Mouse (Mus musculus) thymus, postnatal 25 days (tissue): ENCODE data around the gene Cep170b.

Source experiments
- DNase-seq: peaks from one replicate; pipeline ENCODE4 v3.0.0; 2022

Gene Cep170b

DNA sequence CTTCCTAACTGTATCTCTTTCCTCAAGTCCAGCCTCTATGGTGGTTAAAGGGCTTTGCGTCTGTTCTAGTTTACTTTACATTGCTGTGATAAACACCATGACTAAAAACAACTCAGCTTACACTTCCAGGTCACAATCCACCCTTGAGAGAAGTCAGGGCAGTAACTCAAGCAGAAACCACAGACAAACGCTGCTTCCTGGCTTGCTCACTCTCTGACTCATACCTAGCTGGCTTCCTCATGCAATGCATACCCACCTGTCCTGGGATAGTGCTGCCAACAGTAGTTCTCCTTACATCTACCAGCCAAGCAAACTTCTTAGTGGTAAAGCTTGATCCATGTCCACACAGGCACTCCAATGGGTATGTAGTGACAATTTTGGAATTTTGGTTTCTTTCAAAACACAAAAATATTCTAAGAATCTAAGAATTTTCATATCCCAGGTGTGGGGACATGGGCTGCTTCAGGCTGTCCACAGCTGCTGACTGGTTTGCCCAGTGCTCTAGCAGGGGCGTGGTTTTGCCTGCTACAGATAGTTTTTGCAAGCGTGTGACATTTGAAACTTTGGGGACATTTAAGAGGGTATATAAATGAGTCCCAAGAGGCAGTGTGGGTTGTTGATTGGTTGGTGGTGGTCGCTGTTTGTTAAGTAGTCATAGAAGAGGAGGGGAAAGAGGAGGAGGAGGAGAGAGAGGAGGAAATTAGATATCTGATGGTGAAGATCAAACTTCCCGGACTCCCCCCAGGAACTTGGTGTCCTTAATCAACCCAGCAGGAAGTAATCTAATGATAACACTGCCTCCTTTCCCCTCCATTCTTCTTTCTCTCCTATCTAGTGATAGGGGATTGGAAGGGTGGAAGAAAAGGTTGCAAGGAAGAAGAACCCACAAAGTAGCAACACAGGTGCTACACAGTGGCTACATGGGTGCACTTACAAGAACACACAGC lies 17.6 kb upstream of the Cep170b start:
- DNase-seq, result no peak

DNA sequence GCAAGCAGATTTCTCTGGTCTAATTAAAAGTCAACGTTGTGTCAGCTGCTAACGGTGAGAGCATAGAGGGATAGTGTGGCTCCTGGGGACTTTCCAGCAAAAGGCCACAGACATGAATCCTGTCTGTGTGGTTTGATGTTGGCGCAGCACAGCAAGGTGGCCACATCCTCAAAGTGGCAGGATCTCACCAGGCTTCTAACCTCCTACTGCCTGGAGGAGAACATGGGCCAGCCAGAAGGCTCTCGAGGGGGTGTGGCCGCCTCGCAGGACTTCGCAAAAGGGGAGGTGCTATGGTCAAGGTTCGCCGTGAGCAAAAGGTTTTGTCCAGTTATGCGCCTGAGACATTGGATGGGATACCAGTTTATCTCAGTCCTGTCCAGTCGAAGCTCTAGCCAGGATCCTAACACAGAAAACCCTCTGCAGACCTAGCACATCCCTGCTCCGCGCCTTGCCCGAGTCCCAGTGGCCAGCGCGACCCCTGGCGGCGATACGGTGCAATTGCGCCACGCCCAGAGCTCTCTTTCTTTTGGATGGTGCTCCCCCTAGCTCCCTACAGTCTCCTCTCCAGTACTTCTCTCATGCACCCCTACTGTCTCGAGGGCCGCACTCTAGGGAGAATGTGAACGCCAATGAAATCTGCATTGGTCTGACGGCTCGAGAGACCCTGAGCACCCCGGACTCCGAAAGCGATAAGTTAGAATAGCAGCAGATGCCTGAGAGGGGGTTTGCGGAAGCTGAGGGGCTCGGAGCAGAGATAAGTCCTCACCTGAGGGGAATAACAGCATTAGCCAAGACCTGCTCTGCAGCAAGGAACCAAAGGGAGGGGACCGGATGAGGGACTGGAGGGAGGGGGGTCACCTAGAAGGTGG lies 13.3 kb upstream of the Cep170b start:
- peak; percentile 90 for DNase-seq

DNA sequence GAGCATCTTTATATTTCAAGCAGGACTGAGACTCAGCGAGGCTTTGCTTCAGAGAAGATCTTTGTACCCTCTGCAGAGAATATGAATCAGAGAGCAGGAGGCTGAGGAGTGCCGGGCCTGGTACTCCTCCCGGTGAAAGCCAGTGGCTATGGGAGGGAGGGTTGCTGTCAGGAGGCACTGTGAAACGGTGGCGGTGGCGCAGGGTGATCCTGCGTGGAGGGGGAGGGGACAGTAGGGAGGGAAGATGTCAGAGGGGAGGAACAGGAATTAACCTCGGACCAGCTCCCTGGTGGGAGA lies 12.7 kb upstream of the Cep170b start:
- DNase-seq, result no peak

DNA sequence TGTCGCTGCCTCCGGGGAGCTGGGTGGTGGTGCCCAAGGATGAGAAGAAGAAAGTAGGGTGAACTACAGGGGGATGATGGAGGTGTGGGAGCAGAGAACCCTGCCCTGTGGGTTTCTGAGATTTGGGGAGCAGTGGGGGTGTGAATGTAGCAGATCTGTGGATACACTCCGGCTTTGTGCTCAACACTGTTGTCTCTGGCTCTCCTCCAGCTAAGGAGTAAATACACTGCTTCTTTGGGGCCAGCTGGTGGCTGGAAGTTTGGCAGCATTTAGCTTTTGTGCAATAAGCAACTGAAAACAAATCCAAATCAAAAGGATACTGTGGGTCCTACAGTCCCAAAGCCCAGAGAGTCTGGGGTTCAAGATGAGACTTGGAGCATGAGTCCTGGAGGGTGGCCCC lies 6.3 kb upstream of the Cep170b start:
- no peak for DNase-seq

DNA sequence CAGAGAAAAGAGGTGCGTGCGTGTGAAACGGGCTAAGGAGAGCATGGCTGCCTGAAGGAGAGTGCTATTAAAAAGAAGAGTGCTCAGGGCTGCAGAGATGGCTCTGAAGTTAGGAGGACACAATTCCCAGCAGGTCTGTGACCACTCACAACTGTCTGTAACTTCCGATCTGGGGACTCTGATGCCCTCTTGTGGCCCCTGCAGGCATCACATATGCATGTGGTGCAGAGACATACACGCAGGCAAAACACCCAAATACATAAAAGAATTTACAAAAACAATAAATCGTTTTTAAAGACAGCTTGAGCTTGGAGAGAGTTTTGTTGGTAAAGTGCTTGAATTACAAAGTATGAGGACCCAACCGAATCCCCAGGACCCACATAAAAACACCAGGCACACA lies 3.1 kb upstream of the Cep170b start:
- DNase-seq, result peak; percentile 70

DNA sequence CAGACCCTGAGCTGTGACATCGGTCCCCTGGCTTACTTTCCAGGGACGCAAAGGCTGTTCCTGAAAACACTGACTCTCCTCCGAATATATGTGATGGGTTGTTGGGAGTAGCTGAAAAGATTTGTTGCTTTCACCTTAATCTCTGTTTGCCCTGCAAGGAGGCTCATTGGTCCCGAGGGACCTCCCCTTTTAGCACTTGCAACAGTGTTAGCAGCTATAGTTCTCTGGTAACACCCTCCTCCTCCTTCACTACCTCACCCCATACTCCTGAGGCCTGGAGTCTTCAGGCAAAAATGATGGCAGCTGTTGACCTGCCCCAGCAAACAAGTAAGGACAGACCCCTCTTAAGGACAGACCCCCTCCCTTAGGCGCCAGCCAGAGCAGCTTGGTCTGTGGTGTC lies 1.3 kb upstream of the Cep170b start:
- DNase-seq, result no peak

DNA sequence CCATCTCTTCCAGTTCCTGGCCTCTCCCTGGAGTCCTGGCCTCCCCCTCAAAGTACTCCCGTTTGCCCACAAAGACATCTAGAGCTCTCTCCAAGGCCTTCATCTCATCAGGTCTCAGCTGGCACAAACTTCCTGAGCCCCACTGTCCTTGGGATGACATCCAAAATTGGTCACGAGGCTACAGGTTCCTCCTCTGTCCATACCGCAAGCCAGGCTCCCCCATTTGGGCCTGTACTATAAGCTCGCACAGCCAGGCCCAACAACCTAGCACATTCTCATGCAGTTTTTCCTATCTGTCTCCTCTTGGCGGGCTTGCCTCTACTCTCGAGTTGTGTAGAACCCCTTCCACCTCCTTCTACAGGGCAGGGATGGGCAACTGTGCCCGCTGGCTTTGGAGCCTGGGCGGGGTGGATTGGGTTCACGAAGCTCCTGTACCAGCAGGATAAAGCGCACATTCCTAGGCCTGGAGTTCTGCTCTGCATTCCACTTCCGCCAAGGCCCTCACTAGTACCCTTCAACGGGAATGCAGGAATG lies 702 bp downstream of the Cep170b start:
- DNase-seq, result no peak

DNA sequence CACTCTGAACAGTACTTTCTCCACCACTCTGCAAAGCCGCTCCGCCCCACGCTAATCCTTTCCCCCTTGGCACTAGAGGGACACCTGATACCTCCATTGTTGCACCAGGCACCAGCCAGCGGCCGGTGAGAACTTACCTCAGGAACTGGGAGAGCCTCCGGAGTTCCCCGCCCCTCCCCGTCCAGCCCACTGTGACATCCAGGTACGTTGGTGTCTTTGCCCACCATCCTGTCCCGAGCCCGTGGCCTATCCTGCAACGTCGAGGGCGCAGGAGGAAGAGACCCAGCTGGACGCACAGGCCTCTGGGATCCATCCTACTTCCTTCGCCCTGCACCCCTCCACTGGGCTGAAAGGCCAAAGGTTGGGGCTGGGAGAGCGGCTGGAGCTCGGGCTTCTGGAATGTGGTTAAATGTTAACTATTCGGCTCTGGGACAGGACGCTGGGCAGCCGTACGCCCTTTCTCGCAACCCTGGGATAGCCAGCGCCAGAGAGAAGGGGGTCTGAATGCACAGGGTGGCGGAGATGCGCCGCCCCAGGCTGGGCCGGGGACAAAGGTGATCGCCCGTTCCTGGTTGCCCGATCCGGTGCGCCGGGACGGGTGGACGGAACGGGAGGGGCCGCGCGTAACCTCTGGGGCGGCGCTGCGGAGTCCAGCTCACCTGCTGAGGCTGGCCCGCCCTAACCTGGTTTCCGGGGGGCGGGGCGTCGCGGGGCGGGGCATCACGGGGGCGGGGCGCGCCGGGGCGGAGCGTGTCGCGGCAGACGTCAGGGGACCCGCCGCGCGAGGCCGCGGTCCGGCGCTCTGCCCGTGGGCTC lies 1.4 kb downstream of the Cep170b start:
- peak; percentile 54 for DNase-seq

DNA sequence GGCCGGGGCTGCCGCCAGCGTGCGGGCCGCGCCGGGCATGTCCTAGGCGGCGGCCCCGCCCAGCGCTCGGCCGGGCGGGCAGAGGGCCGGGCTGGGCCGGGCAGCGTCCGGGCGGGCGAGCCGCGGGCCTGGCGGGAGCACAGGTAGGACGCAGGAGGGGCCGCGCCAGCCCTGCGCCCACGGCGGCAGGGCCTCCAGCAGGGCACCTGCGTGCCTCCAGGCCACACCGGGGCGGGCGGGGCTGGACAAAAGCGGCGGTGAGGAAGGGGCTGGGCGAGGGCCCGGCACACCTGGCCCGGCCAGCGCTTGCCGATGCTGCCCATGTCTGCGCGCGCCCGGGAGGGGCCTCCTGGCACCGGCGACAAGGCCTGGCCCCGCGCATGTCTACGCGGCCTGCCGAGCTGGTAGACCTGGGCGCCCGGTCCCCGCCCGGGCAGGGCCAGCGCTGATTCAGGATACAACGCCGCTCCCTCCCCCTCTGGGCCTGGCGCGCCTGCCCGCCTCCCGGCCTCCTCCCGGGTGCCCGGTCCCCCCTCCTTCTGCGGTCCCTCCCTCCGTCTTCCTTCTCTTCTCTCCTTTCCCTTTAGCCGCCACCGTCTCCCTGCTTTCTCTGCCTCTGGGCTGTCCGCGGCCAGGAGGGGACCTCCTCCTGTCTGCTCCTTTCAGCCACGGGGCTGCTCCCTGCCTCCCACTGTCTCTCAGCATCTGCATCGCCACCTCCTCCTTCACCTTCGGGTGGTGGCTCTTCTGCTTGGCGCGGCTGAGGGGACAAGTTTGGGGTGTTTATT lies 2.2 kb downstream of the Cep170b start:
- peak; percentile 28 for DNase-seq

DNA sequence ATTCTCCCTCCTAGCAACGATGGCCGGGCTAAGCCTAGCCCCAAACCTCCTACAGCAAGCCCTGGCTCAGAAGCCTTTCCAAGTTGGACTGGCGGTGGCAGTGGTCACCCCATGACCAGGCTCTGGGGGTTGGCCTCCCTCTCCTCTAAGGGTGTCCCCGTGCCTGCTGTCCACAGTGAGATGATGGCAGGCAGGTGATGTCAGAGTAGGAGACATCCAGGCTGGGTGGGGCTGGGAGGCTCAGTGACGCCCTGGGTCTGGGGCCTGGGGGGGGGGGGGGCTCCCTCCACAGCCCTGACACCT lies 2.7 kb downstream of the Cep170b start:
- DNase-seq, result no peak

DNA sequence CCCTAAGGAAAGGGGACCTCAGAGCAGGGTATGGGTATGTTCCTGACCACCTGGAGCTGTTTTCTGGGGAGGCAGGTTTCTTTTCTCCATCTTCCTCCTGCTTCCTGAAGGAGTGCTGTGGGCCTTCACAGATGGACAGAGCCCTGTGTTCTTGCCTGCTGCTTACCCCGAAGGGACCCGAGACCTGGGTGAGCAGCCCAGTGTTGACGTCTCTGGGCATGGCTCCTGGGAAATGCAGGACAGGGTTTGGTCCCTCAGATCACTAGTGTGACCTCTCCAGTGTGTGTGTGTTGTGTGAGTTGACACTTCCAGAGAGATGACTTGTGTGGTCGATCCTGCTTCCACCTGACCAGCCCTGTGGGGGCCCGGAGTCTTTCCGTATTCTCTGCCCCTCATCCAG lies 3.2 kb downstream of the Cep170b start:
- DNase-seq, result no peak

DNA sequence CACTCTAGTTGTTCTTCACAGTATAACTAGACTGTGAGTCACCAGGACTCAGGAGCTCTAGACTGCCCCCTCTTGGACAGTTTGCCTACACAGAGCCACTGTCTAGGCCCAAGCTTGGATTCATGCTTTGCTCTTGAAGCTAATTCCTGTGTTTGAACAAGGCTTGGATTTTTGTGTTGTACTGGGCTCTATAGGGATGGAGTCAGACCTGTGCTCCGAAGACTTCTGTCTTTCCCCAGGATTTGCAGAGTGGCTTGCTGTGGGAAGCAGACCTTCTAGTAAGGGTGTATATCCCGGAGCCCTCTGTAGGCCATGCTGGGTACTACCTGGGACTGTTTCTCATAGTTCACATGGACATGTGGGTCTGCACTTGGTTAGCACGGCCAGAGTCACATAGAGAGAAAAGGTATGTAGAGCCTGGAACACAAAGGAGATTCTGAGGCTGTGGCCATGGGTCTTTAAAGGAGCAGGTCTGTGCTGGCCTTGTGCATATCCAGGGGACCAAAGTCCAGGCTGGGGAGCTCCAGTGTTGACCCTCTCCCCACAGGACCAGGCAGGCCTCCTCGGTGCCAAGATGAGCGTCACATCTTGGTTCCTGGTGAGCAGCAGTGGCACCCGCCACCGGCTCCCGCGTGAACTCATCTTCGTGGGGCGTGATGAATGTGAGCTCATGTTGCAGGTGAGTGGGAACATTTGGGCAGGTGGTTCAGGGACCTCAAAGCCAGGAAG lies 4.0 kb downstream of the Cep170b start:
- DNase-seq, result peak; percentile 75

DNA sequence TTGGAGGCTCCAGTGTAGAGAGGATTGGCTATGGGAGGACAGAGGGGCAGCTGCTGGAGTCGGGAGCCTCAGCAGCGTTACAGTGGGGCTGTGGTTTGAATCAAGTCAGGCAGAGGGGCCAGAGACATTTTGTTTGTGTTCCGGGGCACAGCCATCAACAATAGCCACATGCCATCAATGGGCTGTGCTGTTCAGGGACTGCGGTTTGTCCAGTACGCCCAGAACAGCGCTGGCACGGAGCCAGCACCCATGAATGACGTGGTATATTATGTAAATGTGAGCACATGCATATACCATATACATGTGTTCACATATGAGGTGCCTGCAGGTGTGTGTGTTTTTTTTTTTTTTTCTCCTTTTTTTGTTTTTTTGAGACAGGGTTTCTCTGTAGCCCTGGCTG lies 7.5 kb downstream of the Cep170b start:
- no peak for DNase-seq

DNA sequence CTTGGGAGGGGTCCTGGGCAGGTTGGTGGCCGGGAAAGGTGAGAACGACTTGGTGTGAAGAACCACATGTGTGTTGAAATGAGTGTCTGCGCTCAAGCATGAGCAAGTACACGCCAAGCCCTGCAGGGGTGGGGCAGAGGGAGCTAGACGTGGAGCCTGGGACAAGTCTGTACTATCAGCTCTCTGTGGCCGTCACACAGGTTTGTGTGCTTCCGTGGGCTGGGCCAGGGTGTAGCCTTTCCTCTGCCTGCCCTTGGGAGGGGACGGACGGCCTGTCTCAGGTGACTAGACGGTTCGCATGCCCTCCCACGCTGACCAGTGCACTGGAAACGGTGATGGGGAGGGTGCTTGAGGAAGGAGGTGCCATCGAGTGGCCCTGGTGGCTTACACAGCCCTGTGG lies 10.6 kb downstream of the Cep170b start:
- DNase-seq, result no peak

DNA sequence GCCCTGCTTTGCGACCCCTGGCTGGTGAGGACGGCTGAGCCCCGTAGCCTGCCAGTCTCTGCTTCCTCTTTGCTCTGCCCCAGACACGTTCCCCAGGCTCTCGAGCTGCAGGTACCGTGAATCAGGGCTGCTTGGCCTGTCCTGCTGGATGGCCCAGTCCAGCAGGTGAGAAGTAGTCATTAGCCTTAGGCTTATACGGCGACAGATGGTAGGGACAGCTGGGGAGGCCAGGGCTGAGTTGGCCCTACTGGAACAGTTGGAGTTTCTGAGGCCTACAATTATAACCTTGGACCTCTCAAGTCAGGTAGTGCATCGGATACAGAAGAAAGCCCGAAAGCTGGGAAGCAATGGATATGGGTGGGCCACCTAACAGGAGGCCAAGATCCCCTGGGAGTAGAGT lies 12.3 kb downstream of the Cep170b start:
- DNase-seq, result no peak

DNA sequence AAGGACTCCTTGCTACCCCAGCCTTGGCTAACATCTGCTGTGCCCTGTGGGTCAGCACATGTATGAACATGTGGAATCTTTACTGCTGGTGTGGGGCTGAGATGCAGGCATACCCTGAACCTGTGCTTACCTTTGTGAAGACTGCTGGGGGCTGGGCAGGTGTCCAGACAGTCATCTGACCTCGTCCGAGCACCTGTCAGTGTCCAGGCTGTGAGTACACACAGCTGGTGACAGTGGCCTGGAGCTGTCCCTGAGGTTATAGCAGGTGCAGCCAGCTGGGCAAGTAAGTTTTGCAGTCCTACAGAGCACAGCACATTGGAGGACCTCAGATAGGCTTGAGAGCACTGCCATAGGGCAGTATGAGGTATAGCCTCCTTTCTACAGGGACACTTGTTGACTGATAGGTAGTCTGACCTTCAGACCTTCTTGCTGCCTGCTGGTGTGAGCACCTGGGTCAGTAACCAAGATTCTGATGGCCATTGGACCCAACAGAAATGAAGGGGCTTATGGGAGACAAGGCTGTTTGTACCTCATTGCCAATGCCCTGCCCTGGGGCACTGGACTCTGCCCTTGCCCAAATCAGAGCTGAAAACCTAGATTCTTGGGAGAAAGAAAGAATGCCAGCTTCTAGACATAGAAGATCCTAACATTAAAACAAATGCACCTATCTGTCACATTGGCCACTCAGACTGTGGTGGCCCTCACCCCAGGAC lies 14.0 kb downstream of the Cep170b start:
- no peak for DNase-seq

DNA sequence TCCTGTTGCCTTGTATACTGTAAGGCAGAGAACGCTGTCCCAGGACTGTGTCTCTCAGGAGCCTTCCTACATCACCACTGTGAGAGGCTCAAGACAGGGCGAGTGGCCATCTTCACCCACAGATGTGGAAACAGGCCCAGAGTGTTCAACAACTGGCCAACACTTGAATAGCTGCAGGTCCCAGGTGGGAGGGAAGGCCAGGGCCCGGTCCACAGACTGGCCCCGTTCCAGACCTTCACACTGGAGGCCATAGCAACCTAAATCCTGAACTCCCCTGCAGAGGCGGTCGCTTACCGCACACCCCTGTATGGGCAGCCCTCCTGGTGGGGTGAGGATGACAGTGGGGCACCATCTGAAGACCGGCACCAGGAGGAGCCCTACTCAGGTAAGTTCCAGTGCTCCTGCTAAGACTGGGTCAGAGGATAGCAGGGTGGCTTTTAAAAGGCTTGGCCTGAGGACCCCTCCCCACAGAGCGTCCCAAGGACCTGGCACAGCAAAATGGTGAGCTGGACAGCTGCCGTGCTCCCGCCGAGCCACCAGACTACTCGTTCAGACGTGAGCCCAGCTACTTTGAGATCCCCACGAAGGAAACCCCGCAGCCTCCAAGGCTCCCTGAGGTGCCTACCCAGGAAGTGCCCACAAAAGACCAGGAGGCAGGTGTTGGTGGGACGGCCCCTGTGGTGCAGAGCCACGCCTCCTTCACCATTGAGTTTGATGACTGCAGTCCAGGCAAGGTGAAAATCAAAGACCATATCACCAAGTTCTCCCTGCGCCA lies 14.8 kb downstream of the Cep170b start:
- DNase-seq, result no peak

DNA sequence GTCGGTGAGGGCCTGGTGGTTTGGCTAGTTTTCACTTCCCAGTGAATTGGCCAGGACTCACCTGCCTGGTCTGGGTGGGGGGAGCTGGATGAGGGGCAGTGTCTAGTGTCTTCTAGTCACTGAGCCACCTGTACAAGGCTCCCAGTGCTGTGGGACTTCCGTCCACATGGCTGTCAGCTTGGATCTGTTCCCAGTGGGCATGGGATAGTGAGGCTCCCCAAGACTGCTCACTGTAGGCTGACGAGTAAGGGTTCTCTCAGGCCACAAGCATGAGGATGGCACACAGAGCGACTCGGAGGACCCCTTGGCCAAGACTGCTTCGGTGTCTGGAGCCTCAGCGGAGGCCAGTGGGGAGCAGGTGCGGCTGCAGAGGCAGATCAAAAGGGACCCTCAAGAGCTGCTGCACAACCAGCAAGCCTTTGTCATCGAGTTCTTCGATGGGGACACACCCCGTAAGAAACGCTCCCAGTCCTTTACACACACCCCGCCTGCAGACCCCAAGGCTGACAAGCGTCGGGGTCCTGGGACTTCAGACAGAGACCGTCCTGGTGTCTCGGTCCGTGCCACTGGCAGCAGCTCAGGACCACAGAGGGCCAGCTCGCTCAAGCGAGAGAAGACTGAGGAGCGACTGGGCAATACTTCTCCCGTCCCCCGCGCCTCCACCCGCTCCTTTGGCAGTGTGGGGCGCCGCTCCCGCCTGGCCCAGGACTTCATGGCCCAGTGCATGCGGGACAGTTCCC lies 15.8 kb downstream of the Cep170b start:
- DNase-seq, result no peak

DNA sequence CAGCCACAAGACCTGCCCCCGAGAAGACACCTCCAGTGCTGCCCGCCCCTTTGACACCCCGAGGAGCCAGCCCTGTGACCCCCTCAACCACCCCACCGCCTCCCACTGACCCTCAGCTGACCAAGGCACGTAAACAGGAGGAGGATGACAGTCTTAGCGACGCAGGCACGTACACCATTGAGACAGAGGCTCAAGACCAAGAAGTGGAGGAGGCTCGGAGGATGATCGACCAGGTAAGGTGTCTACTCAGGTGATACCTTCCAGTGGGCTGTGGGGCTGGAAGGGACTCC lies 16.3 kb downstream of the Cep170b start:
- DNase-seq, result no peak

DNA sequence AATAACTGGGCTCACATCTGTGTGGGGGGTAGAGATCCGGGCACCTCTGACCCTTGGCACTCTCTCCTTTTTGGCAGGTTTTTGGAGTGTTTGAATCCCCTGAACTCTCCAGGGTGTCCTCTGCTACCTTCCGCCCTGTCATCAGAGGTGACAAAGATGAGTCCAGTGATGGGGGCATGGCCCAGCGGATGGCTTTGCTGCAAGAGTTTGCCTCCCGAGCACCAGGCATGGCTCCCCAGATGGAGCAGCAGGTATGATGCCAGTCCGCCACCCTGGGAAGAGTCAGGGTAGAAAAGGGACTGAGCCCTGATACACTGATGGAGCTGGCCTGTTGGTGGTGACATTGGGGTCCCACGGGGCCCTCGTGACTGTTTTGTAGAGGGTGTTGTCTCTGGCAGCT lies 16.8 kb downstream of the Cep170b start:
- no peak for DNase-seq
